ENCODE assay signal across 22 mouse cellular contexts in genomic region chr1:135173311-135173710, GRCm38 (mm10). TPM values are rescaled to one million over a fixed set of nuclear protein-coding genes. Genes with fewer than 3 reads are reported as not detected.
DNase-seq lines count a peak whose midpoint lies in the region; ATAC-seq and TF ChIP-seq lines count a peak whose summit lies in the region.
"Had no signal": no experiment of that assay in that cellular context is flagged by ENCODE, and none has a peak within 500 bp of the region (broad histone marks: within the 10 kb centered on the region; RNA-seq: fewer than 3 reads in every experiment).

No protein-coding gene starts in this region.

- H3K9ac ChIP-seq in kidney, embryonic 15.5 days: no peak overlapping the region
- H3K9ac ChIP-seq in kidney, embryonic 16.5 days (replicated peaks; ENCODE audit: low read length): no peak overlapping the region

- no peak for TF ChIP-seq POLR2A in kidney, adult 2 months (IDR thresholded peaks at IDR 0.05; ENCODE audit: low read depth, low read length)

- H3K4me2 ChIP-seq in kidney, embryonic 15.5 days: no peak overlapping the region
- no peak overlapping the region for H3K4me2 ChIP-seq in kidney, embryonic 16.5 days (replicated peaks; ENCODE audit: low read depth, low read length)

- no peak for ATAC-seq in kidney, embryonic 15.5 days (replicated peaks; ENCODE audit: low FRiP score)
- no peak for ATAC-seq in kidney, embryonic 16.5 days (ENCODE audit: low FRiP score, low TSS enrichment)
- ATAC-seq: activated CD4-positive, CD25-positive, alpha-beta regulatory T cell, adult 4 months; CD4-positive, CD25-positive, alpha-beta regulatory T cell, adult 4 months; Patski had no signal

- H3K36me3 ChIP-seq in kidney, embryonic 15.5 days: no peaks in the 10 kb centered on the region
- no peaks in the 10 kb centered on the region for H3K36me3 ChIP-seq in kidney, adult 2 months (ENCODE audit: control insufficient read depth, insufficient read depth, low read length)
- no peaks in the 10 kb centered on the region for H3K36me3 ChIP-seq in kidney, embryonic 16.5 days (ENCODE audit: insufficient read depth, low read length)
- H3K36me3 ChIP-seq: G1E had no signal

- no peak for TF ChIP-seq CTCF in kidney, adult 2 months (conservative IDR thresholded peaks at IDR 0.05; ENCODE audit: insufficient read depth, insufficient read length, low read depth, low read length)

- H3K4me1 ChIP-seq in kidney, embryonic 15.5 days: peaks cover 8% of the 10 kb centered on the region; the same call in 1 of the 2 replicates
- peaks cover 14% of the 10 kb centered on the region; the same call in 1 of the 2 replicates for H3K4me1 ChIP-seq in kidney, adult 2 months (ENCODE audit: control insufficient read depth, insufficient read depth, low read length)
- no peaks in the 10 kb centered on the region for H3K4me1 ChIP-seq in kidney, embryonic 16.5 days (ENCODE audit: insufficient read depth, low read length)

- H3K9me3 ChIP-seq in kidney, embryonic 15.5 days (replicated peaks): no peaks in the 10 kb centered on the region
- H3K9me3 ChIP-seq in kidney, embryonic 16.5 days (ENCODE audit: low read length): no peaks in the 10 kb centered on the region
- H3K9me3 ChIP-seq: G1E had no signal

- 89% methylated on average over 6 of the region's 6 CpGs for WGBS in kidney, embryonic 15.5 days
- WGBS in kidney, adult 2 months: 74% methylated on average over 6 of the region's 6 CpGs
- WGBS in kidney, embryonic 16.5 days: 94% methylated on average over 6 of the region's 6 CpGs

- H3K4me3 ChIP-seq in kidney, embryonic 15.5 days (replicated peaks): no peak overlapping the region
- H3K4me3 ChIP-seq in kidney, adult 2 months (ENCODE audit: insufficient read depth, low read depth, low read length): no peak overlapping the region
- no peak overlapping the region for H3K4me3 ChIP-seq in kidney, embryonic 16.5 days (ENCODE audit: low read length)

- H3K27me3 ChIP-seq in kidney, embryonic 15.5 days: no peaks in the 10 kb centered on the region
- H3K27me3 ChIP-seq in kidney, adult 2 months (replicated peaks; ENCODE audit: control insufficient read depth, insufficient read depth, low read length): no peaks in the 10 kb centered on the region
- no peaks in the 10 kb centered on the region for H3K27me3 ChIP-seq in kidney, embryonic 16.5 days (ENCODE audit: insufficient read depth, low read length)
- H3K27me3 ChIP-seq: CH12.LX, Patski had no signal

- DNase-seq in kidney, adult 18-20 months: peak; percentile 16
- peak; percentile 67 for DNase-seq in kidney, adult 2 months
- no peak for DNase-seq in kidney, postnatal 10 days
- peak; percentile 43 to 49 for DNase-seq in kidney, postnatal 36 days
- DNase-seq: adrenal gland, adult 2 months; adrenal gland, adult 8-10 months; adrenal gland, postnatal 10 days; adrenal gland, postnatal 14 days; adrenal gland, postnatal 25 days; adrenal gland, postnatal 36 days; B cell, adult 2 months; cerebellum, adult 11 months; cerebellum, adult 11-12 months; cerebellum, adult 18-20 months had no signal

- no peak overlapping the region for H3K27ac ChIP-seq in kidney, embryonic 15.5 days
- H3K27ac ChIP-seq in kidney, adult 2 months (ENCODE audit: insufficient read depth, low read depth, low read length): no peak overlapping the region
- no peak overlapping the region for H3K27ac ChIP-seq in kidney, embryonic 16.5 days (ENCODE audit: low read length)

RNA-seq across cellular contexts. Expression of gene Gpr37l1, which starts 5.8 kb away (rescaled TPM):
- 0.09 TPM in 1 of 2 replicates, not detected in the other for polyA plus RNA-seq in kidney, embryonic 15.5 days (2015; fragmentation: Nextera tagmentation; extraction: Ambion mirVana)
- 0.75 and 0.98 TPM in 2 replicates for polyA plus RNA-seq in kidney, adult 2 months (2012; rRNA removed)
- polyA plus RNA-seq in kidney, embryonic 16.5 days (2015; fragmentation: Nextera tagmentation; extraction: Ambion mirVana): 0.10 TPM in 1 of 2 replicates, not detected in the other
- polyA plus RNA-seq: activated CD4-positive, CD25-positive, alpha-beta regulatory T cell, adult 4 months; C2C12; CD4-positive, CD25-positive, alpha-beta regulatory T cell, adult 4 months; G1E had no signal

RNA-seq across cellular contexts. Expression of gene Arl8a, which starts 26.7 kb away (rescaled TPM):
- polyA plus RNA-seq in kidney, embryonic 15.5 days (2015; fragmentation: Nextera tagmentation; extraction: Ambion mirVana): 45.3 and 52.3 TPM in 2 replicates
- polyA plus RNA-seq in kidney, adult 2 months (2012; rRNA removed): 95.2 and 107 TPM in 2 replicates
- 42.9 and 46.7 TPM in 2 replicates for polyA plus RNA-seq in kidney, embryonic 16.5 days (2015; fragmentation: Nextera tagmentation; extraction: Ambion mirVana)

RNA-seq across cellular contexts. Expression of gene Ptpn7, which starts 40.8 kb away (rescaled TPM):
- 1.2 TPM in 2 replicates for polyA plus RNA-seq in kidney, embryonic 15.5 days (2015; fragmentation: Nextera tagmentation; extraction: Ambion mirVana)
- 0.73 and 2.5 TPM in 2 replicates for polyA plus RNA-seq in kidney, adult 2 months (2012; rRNA removed)
- polyA plus RNA-seq in kidney, embryonic 16.5 days (2015; fragmentation: Nextera tagmentation; extraction: Ambion mirVana): 0.99 and 1.6 TPM in 2 replicates
